Mouse (Mus musculus) embryonic facial prominence, embryonic 12.5 days (tissue): ENCODE results near the gene Cbx6. TPM values are rescaled to one million over a fixed set of nuclear protein-coding genes. Genes with fewer than 3 reads are reported as not detected.
"Not testable (repeated sequence)": the region's sequence is repeated elsewhere in the genome, so short reads cannot be mapped to it uniquely, and the experiment has no call there.

Experiments used
- ATAC-seq: fragments of 200-750 bp; cut with Nextera tagmentation; 2 replicates; pipeline ENCODE4 v1.8.0; 2017; ENCODE audit not compliant: insufficient number of reproducible peaks, insufficient read depth, low FRiP score, low TSS enrichment
- H3K27ac ChIP-seq: fragments of 300-500 bp; sonication (generic); 2 replicates; pipeline ENCODE4 v1.5.1; 2016; ENCODE audit warnings: mild to moderate bottlenecking
- H3K27me3 ChIP-seq: fragments of 300-500 bp; sonication (generic); 2 replicates; pipeline ENCODE4 v1.6.1; 2016; ENCODE audit warnings: mild to moderate bottlenecking, moderate library complexity
- H3K36me3 ChIP-seq: fragments of 300-500 bp; sonication (generic); 2 replicates; pipeline ENCODE4 v1.6.1; 2016; ENCODE audit warnings: mild to moderate bottlenecking
- H3K4me1 ChIP-seq: fragments of 300-500 bp; sonication (generic); 2 replicates; pipeline ENCODE4 v1.6.1; 2016
- H3K4me2 ChIP-seq: fragments of 300-500 bp; sonication (generic); replicated peaks from 2 replicates; pipeline ENCODE4 v1.6.1; 2016; ENCODE audit warnings: mild to moderate bottlenecking, moderate library complexity
- H3K4me3 ChIP-seq: fragments of 300-500 bp; sonication (generic); 2 replicates; pipeline ENCODE4 v1.5.1; 2016; ENCODE audit warnings: mild to moderate bottlenecking
- H3K9ac ChIP-seq: fragments of 300-500 bp; sonication (generic); 2 replicates; pipeline ENCODE4 v1.6.1; 2016; ENCODE audit warnings: mild to moderate bottlenecking, moderate library complexity
- H3K9me3 ChIP-seq: fragments of 300-500 bp; sonication (generic); 2 replicates; pipeline ENCODE4 v1.6.1; 2016; ENCODE audit warnings: mild to moderate bottlenecking, moderate library complexity
- WGBS: fragments of 180-500 bp; shearing (Covaris S2); methylation state at CpG from one replicate; pipeline ENCODE4 v1.1.7; 2016; 5-methylcytosine and 5-hydroxymethylcytosine counted together
- polyA plus RNA-seq: library from polyadenylated mRNA; unstranded; fragments of >200 nt; fragmentation: Nextera tagmentation; extraction: Ambion mirVana; gene quantifications from 2 replicates; pipeline ENCODE4 v1.2.1, GENCODE M21; 2016

Cbx6 gene
- polyA plus RNA-seq, 1 experiment from 2014 or later: 31.5 TPM

DNA sequence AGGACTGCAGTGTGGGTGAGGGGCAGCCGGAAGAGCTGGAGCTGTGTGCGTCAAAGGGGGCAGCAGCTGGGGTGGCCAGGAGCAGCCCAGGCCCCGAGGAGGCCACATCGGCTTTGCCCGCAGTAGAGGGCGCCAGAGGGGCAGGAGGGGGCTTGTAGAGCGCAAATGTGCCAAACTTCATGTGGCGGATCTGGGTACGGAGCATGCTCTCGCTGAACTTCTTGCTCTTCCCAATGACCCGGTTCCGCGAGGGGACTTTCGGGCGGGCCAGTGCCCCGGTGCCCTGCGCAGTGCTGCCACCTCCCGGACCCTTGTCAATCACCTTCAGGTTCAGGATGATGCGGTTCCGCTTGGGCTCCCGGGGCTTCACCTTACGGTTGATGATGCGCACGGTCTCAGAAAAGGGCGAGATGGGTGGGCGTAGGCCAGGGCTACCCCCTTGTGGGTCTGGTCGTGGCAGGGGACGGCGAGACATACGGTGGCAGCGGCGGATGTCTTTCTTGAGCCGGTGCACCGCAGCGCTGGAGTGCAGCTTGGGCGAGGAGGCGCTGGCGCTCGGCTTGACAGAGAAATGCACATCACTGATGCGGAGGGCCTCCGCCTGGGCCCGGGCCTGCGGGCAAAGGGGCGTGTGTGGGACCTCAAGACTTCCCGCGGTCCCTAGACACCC lies 6.0 kb downstream of the Cbx6 start:
- no peak overlapping the region; the same call in 1 of the 2 replicates for H3K4me2 ChIP-seq
- H3K27me3 ChIP-seq: no peaks in the 10 kb centered on the region
- H3K4me1 ChIP-seq: peaks cover 30% of the 10 kb centered on the region
- no peak overlapping the region for H3K9ac ChIP-seq
- peak; percentile 0; the same call in 1 of the 2 replicates for ATAC-seq
- peaks cover 33% of the 10 kb centered on the region for H3K36me3 ChIP-seq
- 68% methylated on average over 46 of the region's 46 CpGs for WGBS
- H3K4me3 ChIP-seq: no peak overlapping the region
- no peaks in the 10 kb centered on the region for H3K9me3 ChIP-seq
- H3K27ac ChIP-seq: no peak overlapping the region

DNA sequence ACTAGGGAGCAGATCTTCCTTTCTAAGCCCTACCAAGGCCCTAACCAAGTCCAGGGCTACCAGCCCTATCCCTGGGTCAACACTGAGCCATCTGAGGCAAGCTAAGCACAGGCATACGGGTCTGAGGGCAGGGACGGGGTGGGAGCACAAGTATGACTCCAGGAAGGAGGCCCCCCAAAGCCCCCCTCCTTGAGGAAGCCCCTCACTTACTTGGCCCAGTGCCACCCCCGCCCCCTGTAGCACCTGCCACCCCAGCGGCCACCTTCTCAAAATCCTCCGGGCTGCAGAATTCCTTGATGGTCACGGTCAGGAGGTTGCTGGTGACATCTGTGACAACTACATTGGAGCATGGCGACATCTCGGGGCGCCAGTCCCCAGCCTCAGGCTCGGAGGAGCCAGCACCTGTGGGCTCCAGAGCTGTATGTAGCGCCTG lies 6.7 kb downstream of the Cbx6 start:
- no peak; the same call in 1 of the 2 replicates for ATAC-seq

DNA sequence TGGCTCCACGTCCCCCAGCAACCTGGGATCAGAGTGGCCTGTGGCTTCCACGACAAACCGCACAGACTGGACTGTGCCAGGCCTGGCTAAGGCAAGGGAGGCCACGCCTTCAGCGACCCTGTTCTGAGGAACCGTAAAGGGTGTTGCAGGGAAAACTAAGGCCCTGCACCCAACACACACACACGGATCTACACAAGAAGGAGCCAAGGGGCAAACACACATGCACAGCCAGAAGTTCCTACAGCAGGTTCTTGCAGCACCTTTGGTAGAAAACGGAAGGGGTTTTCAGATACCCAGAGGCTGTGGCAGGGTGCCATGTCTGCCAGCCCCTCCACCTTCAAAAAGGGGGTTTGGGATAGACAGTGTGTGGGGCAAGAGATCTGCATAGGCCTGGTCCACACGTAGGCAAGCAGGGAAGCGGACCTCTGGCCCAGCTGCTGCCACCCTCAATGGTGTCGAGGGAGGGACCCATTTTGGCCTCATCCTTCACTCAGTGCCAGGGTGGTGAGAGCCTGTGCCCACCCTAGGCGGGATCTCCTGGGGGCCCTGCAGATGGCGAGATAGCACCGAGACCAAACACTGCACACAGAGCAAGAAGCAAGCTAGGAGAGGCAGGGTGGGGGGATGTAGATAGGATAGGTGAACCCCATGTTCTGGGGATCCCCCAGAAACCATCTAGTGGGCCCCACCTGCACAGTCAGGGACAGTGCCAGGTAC lies 7.3 kb downstream of the Cbx6 start:
- Histone ChIP-seq H3K4me1 (peaks cover 22% of the 10 kb centered on the region), H3K9me3 (no peaks in the 10 kb centered on the region), H3K9ac (no peak overlapping the region; the same call in 1 of the 2 replicates), H3K4me3 (no peak overlapping the region), H3K27me3 (no peaks in the 10 kb centered on the region), H3K27ac (no peak overlapping the region), H3K36me3 (peaks cover 40% of the 10 kb centered on the region), H3K4me2 (no peak overlapping the region)
- no peak for ATAC-seq
- 89% methylated on average over 14 of the region's 14 CpGs for WGBS

More for the DNA sequence above, 6.7 kb downstream of the Cbx6 start:
- Histone ChIP-seq H3K27ac (no peak overlapping the region), H3K4me1 (peaks cover 27% of the 10 kb centered on the region), H3K4me3 (no peak overlapping the region), H3K36me3 (peaks cover 40% of the 10 kb centered on the region), H3K9ac (no peak overlapping the region), H3K9me3 (no peaks in the 10 kb centered on the region), H3K4me2 (no peak overlapping the region), H3K27me3 (no peaks in the 10 kb centered on the region)
- WGBS: 86% methylated on average over 11 of the region's 11 CpGs

DNA sequence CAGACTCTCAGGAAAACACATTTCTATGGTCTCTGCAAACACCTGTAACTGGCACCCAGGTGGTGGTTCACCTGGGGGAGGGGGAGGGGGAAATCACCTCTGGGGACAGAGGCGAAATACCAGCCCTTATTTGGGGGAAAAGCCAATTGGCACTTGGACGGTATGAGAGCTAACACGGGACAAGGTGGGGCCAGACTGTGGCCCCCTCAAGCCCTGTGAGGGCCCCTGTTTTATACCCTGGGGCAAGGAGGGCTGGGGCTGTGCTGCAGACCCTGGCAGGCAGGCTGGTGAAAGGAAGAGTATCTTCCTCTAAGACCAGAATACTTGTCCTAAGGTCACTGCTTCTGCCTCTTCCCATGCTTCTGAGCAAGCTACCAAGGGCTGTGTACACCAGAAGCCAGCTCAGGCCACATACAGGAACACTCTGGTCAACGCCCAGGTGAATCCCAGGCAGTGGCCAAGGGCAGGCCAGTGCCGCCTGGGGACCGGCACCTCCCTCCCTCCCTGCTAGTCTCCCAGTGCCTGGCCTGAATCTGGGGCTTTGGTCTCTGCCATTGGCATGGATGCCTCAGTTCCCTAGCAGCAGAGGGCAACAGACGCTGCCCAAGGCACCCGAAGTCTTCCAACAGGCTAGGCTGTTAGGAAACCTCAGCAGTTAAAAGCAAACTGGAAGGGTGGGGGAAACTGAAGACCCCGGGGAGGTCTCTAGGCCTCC lies 8.1 kb downstream of the Cbx6 start:
- no peak overlapping the region for H3K9ac ChIP-seq
- no peaks in the 10 kb centered on the region for H3K9me3 ChIP-seq
- no peak for ATAC-seq
- no peak overlapping the region for H3K4me2 ChIP-seq
- no peaks in the 10 kb centered on the region for H3K27me3 ChIP-seq
- no peak overlapping the region for H3K27ac ChIP-seq
- peaks cover 35% of the 10 kb centered on the region for H3K36me3 ChIP-seq
- H3K4me3 ChIP-seq: no peak overlapping the region
- whole genome bisulfite sequencing: 75% methylated on average over 9 of the region's 9 CpGs
- H3K4me1 ChIP-seq: peaks cover 15% of the 10 kb centered on the region; the same call in 1 of the 2 replicates

DNA sequence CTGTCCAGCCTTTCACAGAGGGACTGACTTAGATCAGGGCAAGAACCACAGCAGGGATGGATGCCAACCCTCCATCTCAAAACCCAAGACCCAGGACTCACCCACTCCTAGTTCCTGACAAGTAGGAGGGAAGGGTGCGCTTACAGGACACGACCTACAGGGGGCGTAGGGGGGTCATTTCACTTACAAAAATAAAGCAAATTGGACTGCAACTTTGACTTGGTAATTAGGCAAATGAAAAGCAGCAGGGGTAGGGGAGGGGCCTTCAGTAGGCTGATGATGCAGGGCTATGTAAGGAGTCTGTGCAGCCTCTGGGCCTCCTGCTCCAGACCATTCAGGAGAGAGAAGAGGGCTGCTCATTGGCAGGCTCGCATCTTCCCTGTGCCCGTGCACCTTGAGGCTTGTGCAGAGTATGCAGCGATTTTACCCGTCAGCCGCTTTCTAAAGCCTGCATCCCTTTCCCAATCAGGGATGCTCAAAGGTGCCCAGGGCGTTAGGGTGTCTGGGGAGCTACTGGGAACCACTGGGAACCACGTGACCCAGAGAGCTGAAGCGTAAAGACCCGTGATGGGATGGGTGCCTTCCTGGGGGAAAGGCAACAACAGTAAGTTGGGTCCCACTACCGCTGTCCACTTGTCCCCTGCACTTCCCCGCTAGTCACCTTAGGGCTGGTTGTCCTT lies 9.2 kb downstream of the Cbx6 start:
- no peak for ATAC-seq
- no peak overlapping the region for H3K4me3 ChIP-seq
- H3K27me3 ChIP-seq: no peaks in the 10 kb centered on the region
- 49% methylated on average over 14 of the region's 14 CpGs for WGBS
- H3K27ac ChIP-seq: no peak overlapping the region
- peaks cover 33% of the 10 kb centered on the region for H3K36me3 ChIP-seq
- peaks cover 11% of the 10 kb centered on the region; the same call in 1 of the 2 replicates for H3K4me1 ChIP-seq
- no peak overlapping the region for H3K9ac ChIP-seq
- H3K4me2 ChIP-seq: no peak overlapping the region
- no peaks in the 10 kb centered on the region for H3K9me3 ChIP-seq

DNA sequence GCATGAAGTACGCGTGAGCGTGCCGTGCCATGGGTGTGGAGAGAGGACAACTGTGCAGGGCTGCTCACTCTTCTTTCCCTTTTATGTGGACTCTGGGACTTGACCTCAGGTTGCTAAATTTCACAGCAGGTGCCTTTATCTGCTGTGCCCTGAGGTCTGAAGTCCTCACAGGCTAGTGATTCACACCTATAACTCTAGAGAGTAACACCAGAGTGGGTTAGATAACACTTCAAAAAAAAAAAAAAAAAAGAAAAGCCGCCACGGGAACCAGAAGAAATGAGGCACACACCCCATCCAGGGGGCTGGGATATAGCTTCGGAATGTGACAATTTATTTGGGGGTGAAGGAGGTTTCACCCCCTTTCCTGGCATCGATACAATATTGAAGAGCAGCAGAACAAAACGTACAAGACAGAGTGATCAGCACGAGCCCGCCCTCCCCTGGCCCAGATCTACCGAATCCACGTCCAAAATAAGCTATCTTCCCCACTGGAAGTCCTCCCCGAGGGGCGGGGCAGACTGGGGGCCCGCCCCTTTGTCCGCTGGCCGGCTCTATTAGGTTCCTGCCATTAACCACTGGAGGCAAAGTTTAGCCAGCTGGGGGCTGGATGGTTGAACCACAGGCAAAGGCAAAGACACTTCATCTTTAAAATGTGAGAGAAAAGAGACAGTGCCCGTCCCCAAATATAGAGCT lies 10.8 kb downstream of the Cbx6 start:
- WGBS: 72% methylated on average over 19 of the region's 19 CpGs
- Histone ChIP-seq H3K27me3 (no peaks in the 10 kb centered on the region), H3K4me1 (peaks cover 7% of the 10 kb centered on the region; the same call in 1 of the 2 replicates), H3K4me2 (no peak overlapping the region), H3K9ac (no peak overlapping the region), H3K27ac (no peak overlapping the region), H3K4me3 (no peak overlapping the region), H3K36me3 (peaks cover 32% of the 10 kb centered on the region), H3K9me3 (no peaks in the 10 kb centered on the region; the same call in 1 of the 2 replicates)
- ATAC-seq: no peak

DNA sequence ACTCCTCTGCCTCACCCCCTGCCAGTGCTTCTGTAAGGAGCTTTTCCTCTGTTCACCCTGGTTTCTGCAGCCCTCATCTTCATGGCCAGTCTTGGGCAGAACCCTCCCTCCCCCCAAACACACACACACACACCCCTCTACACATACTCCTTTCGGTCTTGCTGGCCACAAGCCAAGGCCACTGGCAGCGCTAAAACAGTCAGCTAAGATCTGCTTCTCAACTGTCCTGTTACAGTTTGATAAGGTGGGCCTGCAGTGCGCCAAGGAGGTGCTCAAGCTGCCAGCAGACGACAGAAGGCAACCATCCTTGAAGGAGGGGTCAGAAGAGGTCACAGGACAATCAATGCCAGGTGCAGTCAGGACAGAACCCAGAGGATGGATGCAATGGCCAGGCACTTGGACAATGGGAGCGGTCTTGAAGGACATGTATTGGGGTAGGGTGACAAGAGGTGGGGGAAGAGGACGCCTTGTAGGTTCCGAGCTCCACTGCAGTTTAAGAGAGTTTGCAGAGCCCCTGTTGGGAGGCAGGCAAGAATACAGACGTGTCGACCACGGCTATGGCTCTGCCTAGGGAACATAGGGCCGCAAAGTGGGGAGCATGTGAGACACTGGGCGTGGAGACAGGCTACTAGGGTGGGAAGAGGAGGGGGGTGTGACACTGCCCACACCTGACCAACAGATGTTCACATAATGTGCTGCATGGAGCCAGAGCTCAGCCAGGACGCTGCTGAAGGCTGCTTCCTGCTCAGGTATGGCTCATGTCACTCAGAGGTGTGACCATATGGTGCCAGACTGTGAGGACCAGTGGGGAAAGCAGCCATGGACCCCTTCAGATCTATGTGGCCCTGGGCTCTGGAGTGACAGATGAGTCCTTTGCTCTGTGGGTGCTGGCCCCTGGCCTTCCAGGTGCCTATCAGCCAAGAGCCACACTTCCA lies 12.0 kb downstream of the Cbx6 start:
- Histone ChIP-seq H3K27ac (no peak overlapping the region), H3K9ac (no peak overlapping the region), H3K9me3 (peaks cover 3% of the 10 kb centered on the region; the same call in 1 of the 2 replicates), H3K4me2 (no peak overlapping the region), H3K4me1 (peaks cover 7% of the 10 kb centered on the region; the same call in 1 of the 2 replicates), H3K36me3 (peaks cover 20% of the 10 kb centered on the region), H3K4me3 (no peak overlapping the region), H3K27me3 (no peaks in the 10 kb centered on the region)
- no peak for ATAC-seq
- 69% methylated on average over 13 of the region's 13 CpGs for WGBS

DNA sequence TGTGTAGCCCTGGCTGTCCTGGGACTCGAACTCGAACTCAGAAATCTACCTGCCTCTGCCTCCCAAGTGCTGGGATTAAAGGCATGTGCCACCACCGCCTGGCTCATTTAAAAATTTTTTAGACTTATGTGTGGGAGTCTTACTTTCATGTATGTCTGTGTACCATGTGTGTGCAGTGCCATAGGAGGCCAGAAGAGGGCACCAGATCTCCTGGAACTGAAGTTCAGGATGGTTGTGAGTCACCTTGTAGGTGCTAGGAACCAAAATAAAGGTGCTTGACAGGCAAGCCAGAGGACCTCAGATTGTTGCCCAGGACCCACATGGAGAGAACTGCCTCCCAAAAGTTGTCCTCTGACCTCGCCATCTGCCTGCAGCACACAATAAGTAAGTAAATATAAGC lies 16.2 kb downstream of the Cbx6 start:
- H3K27ac ChIP-seq: no peak overlapping the region
- no peaks in the 10 kb centered on the region for H3K27me3 ChIP-seq
- H3K9me3 ChIP-seq: peaks cover 3% of the 10 kb centered on the region; the same call in 1 of the 2 replicates
- no peak overlapping the region for H3K4me2 ChIP-seq
- H3K9ac ChIP-seq: no peak overlapping the region
- H3K36me3 ChIP-seq: peaks cover 5% of the 10 kb centered on the region
- no peak overlapping the region for H3K4me3 ChIP-seq
- no peak for ATAC-seq
- no peaks in the 10 kb centered on the region for H3K4me1 ChIP-seq
- whole genome bisulfite sequencing: 83% methylated on average over 4 of the region's 4 CpGs

DNA sequence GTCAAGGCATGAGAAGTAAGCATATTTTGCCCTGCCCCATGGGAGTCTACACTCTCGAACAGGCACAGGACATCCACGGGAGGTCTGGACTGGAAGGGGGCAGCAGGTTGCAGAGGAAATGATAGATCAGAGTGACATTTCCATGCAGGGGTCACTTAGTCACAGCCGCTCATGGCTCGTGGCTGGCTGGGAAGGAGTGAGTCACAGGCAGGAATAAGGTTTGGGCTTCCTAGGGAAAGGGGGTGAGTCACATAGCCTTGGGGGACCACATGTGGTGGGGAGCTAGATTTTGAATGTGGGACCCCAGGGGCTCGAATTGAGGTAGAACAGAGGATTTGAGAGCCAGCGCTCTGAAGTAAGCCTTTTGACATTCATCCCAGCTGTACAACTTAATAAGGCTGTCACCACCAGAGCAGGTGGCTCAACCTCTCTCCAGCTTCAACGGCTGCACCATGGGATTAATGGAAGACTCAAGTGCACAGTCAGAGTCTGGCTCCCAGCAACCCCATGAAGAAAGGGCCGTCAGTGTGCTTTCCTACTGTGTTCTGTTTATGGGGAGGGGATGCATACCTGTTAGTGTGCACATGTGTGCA lies 20.7 kb downstream of the Cbx6 start:
- Histone ChIP-seq H3K9ac (no peak overlapping the region), H3K9me3 (peaks cover 3% of the 10 kb centered on the region; the same call in 1 of the 2 replicates), H3K4me1 (no peaks in the 10 kb centered on the region), H3K27ac (no peak overlapping the region), H3K27me3 (no peaks in the 10 kb centered on the region), H3K36me3 (no peaks in the 10 kb centered on the region), H3K4me3 (no peak overlapping the region), H3K4me2 (no peak overlapping the region)
- 48% methylated on average over 8 of the region's 8 CpGs for WGBS
- no peak for ATAC-seq

DNA sequence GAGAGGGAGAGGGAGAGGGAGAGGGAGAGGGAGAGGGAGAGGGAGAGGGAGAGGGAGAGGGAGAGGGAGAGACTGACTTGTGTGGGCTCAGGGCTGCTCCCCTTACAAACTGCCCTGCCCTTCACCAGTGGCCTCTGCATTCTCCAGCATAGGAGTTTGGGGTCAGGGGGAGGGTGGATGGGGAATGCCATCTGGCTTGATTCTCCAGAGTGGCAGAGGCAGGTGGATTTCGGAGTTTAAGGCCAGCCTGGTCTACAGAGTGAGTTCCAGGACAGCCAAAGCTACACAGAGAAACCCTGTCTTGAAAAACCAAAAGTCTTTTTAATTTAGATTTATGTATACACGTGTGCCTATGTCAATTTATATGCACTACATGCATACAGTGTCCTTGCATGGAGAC lies 21.6 kb downstream of the Cbx6 start:
- H3K27ac ChIP-seq, H3K4me3 ChIP-seq, H3K36me3 ChIP-seq, H3K27me3 ChIP-seq, H3K9me3 ChIP-seq, H3K4me2 ChIP-seq, ATAC-seq, H3K9ac ChIP-seq, H3K4me1 ChIP-seq: not testable (repeated sequence)
- WGBS: 64% methylated on average over 2 of the region's 2 CpGs
